Mouse (Mus musculus) C2C12 (cell line): ENCODE results near the gene Sirt1.

ENCODE experiments used
- CTCF ChIP-seq: IDR thresholded peaks from one replicate; pipeline ENCODE4 v1.5.1; 2011; ENCODE audit not compliant: control insufficient read depth, insufficient read depth, insufficient read length
- MAX ChIP-seq: IDR thresholded peaks from one replicate; pipeline ENCODE4 v1.6.1; 2011; ENCODE audit warnings: mild to moderate bottlenecking, control low read depth

DNA sequence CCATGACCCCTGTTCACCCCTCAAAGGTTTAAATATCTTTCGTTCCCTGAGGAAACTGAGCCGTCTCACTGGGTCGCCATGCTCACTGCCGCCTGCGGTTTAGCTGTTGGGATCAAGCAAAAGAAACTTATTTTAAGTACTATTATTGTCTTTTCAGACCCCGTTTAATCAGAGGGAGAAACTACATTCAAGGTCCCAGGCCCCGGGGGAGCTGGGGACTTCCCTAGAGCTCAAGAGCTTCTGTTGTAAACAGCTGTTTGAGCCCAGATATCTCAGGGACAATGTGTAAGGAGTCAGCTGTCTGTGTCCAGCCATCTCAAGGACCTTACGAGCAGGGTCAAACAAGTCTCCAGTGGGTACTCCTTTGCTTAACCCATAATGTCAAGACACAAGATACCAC, 45.6 kb upstream of the Sirt1 start:
- TF ChIP-seq MAX (no peak), CTCF (no peak)
